Mouse (Mus musculus): ENCODE results near the gene Naa38. TPM values are rescaled to one million over a fixed set of nuclear protein-coding genes. Genes with fewer than 3 reads are reported as not detected.
A peak's percentile ranks its signal among the peaks of the same experiment; 100 is the strongest.

Naa38 gene
- polyA plus RNA-seq, 1 experiment = 43.9 TPM

GRCm38 (mm10) chr11:69370817-69371215 is 24.5 kb upstream of the Naa38 start:
- TF ChIP-seq CTCF (IDR thresholded peaks at IDR 0.05; ENCODE audit: control insufficient read depth, insufficient read depth, low read length) = no peak
- no peak for TF ChIP-seq POLR2A (IDR thresholded peaks at IDR 0.05; ENCODE audit: borderline replicate concordance, control insufficient read depth, low read depth, low read length)
- WGBS = 61% methylated on average over 9 of the region's 9 CpGs
- Histone ChIP-seq H3K27ac (ENCODE audit: control insufficient read depth, insufficient read depth, low read depth, low read length, poor library complexity) (no peak overlapping the region), H3K4me1 (ENCODE audit: control insufficient read depth, insufficient read depth, low read length) (peaks cover 3% of the 10 kb centered on the region; the same call in 1 of the 2 replicates), H3K4me3 (replicated peaks; ENCODE audit: control insufficient read depth, low read depth, low read length) (no peak overlapping the region)

- peak overlapping the region; percentile 47; the same call in 1 of the 2 replicates for H3K27ac ChIP-seq (ENCODE audit: control insufficient read depth, insufficient read depth, low read depth, low read length, poor library complexity)
- 83% methylated on average over 12 of the region's 12 CpGs for WGBS
- no peak for TF ChIP-seq CTCF (IDR thresholded peaks at IDR 0.05; ENCODE audit: control insufficient read depth, insufficient read depth, low read length)
- no peak for TF ChIP-seq POLR2A (IDR thresholded peaks at IDR 0.05; ENCODE audit: borderline replicate concordance, control insufficient read depth, low read depth, low read length)
- H3K4me3 ChIP-seq (replicated peaks; ENCODE audit: control insufficient read depth, low read depth, low read length) = no peak overlapping the region
- peaks cover 3% of the 10 kb centered on the region; the same call in 1 of the 2 replicates for H3K4me1 ChIP-seq (ENCODE audit: control insufficient read depth, insufficient read depth, low read length)
Measured at GRCm38 (mm10) chr11:69371601-69372000, 23.7 kb upstream of the Naa38 start.

- WGBS = 49% methylated on average over 12 of the region's 12 CpGs
- H3K27ac ChIP-seq (ENCODE audit: control insufficient read depth, insufficient read depth, low read depth, low read length, poor library complexity) = peak overlapping the region; percentile 47
- H3K4me1 ChIP-seq (ENCODE audit: control insufficient read depth, insufficient read depth, low read length) = peaks cover 3% of the 10 kb centered on the region; the same call in 1 of the 2 replicates
- no peak overlapping the region for H3K4me3 ChIP-seq (replicated peaks; ENCODE audit: control insufficient read depth, low read depth, low read length)
- TF ChIP-seq CTCF (IDR thresholded peaks at IDR 0.05; ENCODE audit: control insufficient read depth, insufficient read depth, low read length) (no peak), POLR2A (IDR thresholded peaks at IDR 0.05; ENCODE audit: borderline replicate concordance, control insufficient read depth, low read depth, low read length) (no peak)
Measured at GRCm38 (mm10) chr11:69372056-69372779, 23.1 kb upstream of the Naa38 start.

- no peak for TF ChIP-seq CTCF (IDR thresholded peaks at IDR 0.05; ENCODE audit: control insufficient read depth, insufficient read depth, low read length)
- no peak for TF ChIP-seq POLR2A (IDR thresholded peaks at IDR 0.05; ENCODE audit: borderline replicate concordance, control insufficient read depth, low read depth, low read length)
- peaks cover 3% of the 10 kb centered on the region; the same call in 1 of the 2 replicates for H3K4me1 ChIP-seq (ENCODE audit: control insufficient read depth, insufficient read depth, low read length)
- no peak overlapping the region for H3K4me3 ChIP-seq (replicated peaks; ENCODE audit: control insufficient read depth, low read depth, low read length)
- 56% methylated on average over 3 of the region's 3 CpGs for WGBS
- no peak overlapping the region for H3K27ac ChIP-seq (ENCODE audit: control insufficient read depth, insufficient read depth, low read depth, low read length, poor library complexity)
Measured at GRCm38 (mm10) chr11:69372780-69373170, 22.5 kb upstream of the Naa38 start.

- WGBS = 81% methylated on average over 16 of the region's 16 CpGs
- TF ChIP-seq CTCF (IDR thresholded peaks at IDR 0.05; ENCODE audit: control insufficient read depth, insufficient read depth, low read length) (no peak), POLR2A (IDR thresholded peaks at IDR 0.05; ENCODE audit: borderline replicate concordance, control insufficient read depth, low read depth, low read length) (no peak)
- Histone ChIP-seq H3K4me3 (replicated peaks; ENCODE audit: control insufficient read depth, low read depth, low read length) (peak overlapping the region; percentile 44), H3K27ac (ENCODE audit: control insufficient read depth, insufficient read depth, low read depth, low read length, poor library complexity) (peak overlapping the region; percentile 26; the same call in 1 of the 2 replicates), H3K4me1 (ENCODE audit: control insufficient read depth, insufficient read depth, low read length) (peaks cover 1% of the 10 kb centered on the region; the same call in 1 of the 2 replicates)
Measured at GRCm38 (mm10) chr11:69373223-69373965, 21.9 kb upstream of the Naa38 start.

GRCm38 (mm10) chr11:69375646-69376045 is 19.6 kb upstream of the Naa38 start:
- no peak overlapping the region for H3K27ac ChIP-seq (ENCODE audit: control insufficient read depth, insufficient read depth, low read depth, low read length, poor library complexity)
- no peak overlapping the region for H3K4me3 ChIP-seq (replicated peaks; ENCODE audit: control insufficient read depth, low read depth, low read length)
- WGBS = 65% methylated on average over 4 of the region's 4 CpGs
- no peak for TF ChIP-seq CTCF (IDR thresholded peaks at IDR 0.05; ENCODE audit: control insufficient read depth, insufficient read depth, low read length)
- TF ChIP-seq POLR2A (IDR thresholded peaks at IDR 0.05; ENCODE audit: borderline replicate concordance, control insufficient read depth, low read depth, low read length) = no peak
- H3K4me1 ChIP-seq (ENCODE audit: control insufficient read depth, insufficient read depth, low read length) = peaks cover 3% of the 10 kb centered on the region; the same call in 1 of the 2 replicates

- no peak overlapping the region for H3K27ac ChIP-seq (ENCODE audit: control insufficient read depth, insufficient read depth, low read depth, low read length, poor library complexity)
- 59% methylated on average over 3 of the region's 3 CpGs for WGBS
- H3K4me3 ChIP-seq (replicated peaks; ENCODE audit: control insufficient read depth, low read depth, low read length) = no peak overlapping the region
- TF ChIP-seq CTCF (IDR thresholded peaks at IDR 0.05; ENCODE audit: control insufficient read depth, insufficient read depth, low read length) = no peak
- TF ChIP-seq POLR2A (IDR thresholded peaks at IDR 0.05; ENCODE audit: borderline replicate concordance, control insufficient read depth, low read depth, low read length) = no peak
- peaks cover 3% of the 10 kb centered on the region; the same call in 1 of the 2 replicates for H3K4me1 ChIP-seq (ENCODE audit: control insufficient read depth, insufficient read depth, low read length)
Measured at GRCm38 (mm10) chr11:69377766-69378165, 17.5 kb upstream of the Naa38 start.

- TF ChIP-seq CTCF (IDR thresholded peaks at IDR 0.05; ENCODE audit: control insufficient read depth, insufficient read depth, low read length) (no peak), POLR2A (IDR thresholded peaks at IDR 0.05; ENCODE audit: borderline replicate concordance, control insufficient read depth, low read depth, low read length) (no peak)
- WGBS = 35% methylated on average over 3 of the region's 3 CpGs
- Histone ChIP-seq H3K27ac (ENCODE audit: control insufficient read depth, insufficient read depth, low read depth, low read length, poor library complexity) (no peak overlapping the region), H3K4me3 (replicated peaks; ENCODE audit: control insufficient read depth, low read depth, low read length) (no peak overlapping the region), H3K4me1 (ENCODE audit: control insufficient read depth, insufficient read depth, low read length) (peaks cover 2% of the 10 kb centered on the region; the same call in 1 of the 2 replicates)
Measured at GRCm38 (mm10) chr11:69379600-69379999, 15.7 kb upstream of the Naa38 start.
